Mouse (Mus musculus): ENCODE measurements around the gene Foxj1. TPM values are rescaled to one million over a fixed set of nuclear protein-coding genes. Genes with fewer than 3 reads are reported as not detected.

Foxj1 gene
- total RNA-seq, 1 experiment from 2014 or later = 0.15 TPM

- DNase-seq = no peak
Observed at GRCm38 (mm10) chr11:116305423-116305822, 29.8 kb downstream of the Foxj1 start.

DNA sequence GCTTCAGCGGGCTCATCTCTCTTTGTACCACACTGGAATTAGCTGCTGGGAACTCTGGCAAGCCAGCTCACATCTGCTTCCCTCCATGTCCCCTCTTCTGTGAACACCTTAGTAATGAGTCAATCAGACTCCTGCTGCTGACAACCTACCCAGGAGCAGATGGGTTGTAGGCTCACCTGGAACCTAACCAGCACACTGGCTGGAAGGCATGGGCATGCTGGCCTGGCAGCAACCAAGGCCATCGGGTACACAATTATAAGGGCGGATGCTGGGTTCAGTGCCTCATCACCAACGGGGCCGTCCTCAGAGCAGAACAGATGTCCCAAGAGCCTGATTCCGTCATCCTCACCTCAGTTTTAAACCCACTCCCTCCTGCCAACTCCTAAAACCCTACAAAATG lies 36.6 kb downstream of the Foxj1 start:
- DNase-seq = no peak

DNA sequence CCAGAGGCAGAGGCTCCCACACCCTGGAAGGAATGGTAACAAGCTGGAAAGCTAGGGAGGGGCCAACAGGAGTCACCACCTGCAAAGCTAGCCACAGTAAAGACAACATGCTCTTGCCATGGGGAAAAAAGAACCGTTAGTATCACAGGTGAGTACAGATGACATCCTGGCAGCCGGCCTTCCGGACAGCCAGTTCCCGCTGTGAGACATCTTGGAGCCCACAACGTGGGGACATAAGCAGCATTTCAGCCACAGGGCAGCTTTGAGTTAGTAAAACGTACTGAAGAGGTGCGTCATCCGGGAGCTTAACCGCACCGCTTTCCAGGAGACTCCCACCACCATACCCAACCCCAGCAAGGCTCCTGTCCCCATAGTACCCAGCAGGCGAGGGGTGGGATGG lies 37.0 kb downstream of the Foxj1 start:
- no peak for DNase-seq

DNA sequence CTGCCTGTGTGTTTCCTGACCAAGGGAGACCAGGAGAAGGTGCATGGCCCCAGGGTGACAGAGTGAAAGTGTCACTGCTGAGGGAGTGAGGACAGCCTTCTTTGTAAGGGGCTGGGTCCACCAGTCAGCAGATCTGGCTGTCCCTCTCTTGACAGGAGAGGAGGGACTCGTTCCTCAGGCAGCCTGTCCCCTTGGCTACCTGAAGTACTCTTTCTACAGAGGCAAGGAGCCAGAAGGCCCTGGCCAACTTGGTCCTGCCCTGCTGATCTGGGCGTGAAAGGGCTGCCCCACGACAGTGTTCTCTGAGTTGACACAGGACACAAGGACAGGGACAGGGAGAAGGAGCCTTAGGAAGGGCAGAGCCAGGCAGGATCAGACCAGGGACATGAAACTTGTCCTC lies 38.2 kb downstream of the Foxj1 start:
- DNase-seq = no peak

DNA sequence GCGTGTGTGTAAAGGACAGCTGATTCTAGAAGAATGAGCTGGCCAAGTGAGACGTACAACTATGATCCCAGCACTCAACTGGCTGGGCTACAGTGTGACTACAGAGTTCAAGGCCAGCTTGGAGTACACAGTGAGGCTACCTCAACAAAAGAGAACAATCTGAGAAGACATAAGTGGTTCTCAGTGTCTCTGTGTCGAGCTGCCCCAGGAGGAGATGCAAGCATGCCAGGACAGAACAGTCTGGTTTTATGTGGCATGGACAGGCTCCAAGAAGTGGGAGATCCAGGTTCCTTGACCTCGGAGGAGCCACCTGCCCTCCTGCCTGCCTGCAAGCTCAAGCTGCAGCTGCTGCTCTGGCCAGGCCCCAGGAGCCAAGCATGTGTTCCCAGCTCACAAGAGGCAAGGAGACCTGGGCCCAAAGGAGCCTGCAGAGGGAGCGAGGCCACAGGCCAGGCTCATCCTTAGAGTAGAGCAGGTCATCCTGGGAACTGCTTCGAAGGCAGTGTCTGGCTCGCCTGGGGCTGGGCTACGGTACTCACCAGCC lies 38.9 kb downstream of the Foxj1 start:
- DNase-seq = no peak

GRCm38 (mm10) chr11:116294319-116294718 lies 40.9 kb downstream of the Foxj1 start:
- DNase-seq = peak; percentile 48

GRCm38 (mm10) chr11:116293538-116294137 lies 41.6 kb downstream of the Foxj1 start:
- DNase-seq = no peak

DNA sequence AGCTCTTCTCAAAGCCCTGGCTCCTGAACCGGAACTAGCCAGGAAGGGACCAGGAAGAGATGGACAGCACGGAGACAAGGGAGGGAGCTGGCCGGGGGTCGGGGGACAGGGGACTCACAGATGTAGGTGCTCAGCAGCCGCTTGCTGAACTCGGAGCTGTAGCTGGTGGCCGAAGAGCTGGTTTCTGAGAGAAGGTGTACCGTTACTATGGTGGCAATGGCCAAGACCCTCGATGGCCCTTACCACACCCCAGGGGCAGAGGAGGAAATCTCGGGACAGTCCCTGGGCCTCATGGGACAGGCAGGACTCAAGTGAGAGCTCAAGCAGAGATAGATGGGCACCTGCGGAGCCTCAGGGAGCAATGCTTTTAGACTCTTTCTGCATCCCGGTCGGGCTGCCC lies 42.8 kb downstream of the Foxj1 start:
- no peak for DNase-seq

- no peak for DNase-seq
Observed at GRCm38 (mm10) chr11:116290556-116290955, 44.6 kb downstream of the Foxj1 start.

DNA sequence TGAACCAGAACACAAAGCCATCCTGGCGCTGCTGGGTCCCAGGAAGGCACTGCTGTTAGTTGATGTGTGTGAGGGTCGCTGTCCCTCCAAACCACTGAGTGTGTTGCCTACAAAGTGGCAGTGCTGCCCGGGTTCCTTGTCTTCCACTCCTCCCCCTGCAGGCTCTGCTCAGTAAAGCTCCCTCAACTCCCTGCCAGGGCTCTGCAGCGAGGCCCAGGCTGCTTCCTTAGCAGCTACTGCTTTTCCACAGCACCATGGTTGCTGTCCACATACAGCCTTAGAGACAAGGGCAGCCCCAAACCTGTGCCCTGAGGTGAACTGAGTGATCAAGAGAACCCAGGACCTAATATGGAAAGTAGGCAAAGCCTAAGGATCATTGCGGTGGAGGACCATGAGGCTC lies 47.8 kb downstream of the Foxj1 start:
- no peak for DNase-seq

- DNase-seq = no peak
Observed at GRCm38 (mm10) chr11:116285770-116286191, 49.4 kb downstream of the Foxj1 start.

GRCm38 (mm10) chr11:116283982-116284381 lies 51.2 kb downstream of the Foxj1 start:
- no peak for DNase-seq

GRCm38 (mm10) chr11:116282912-116283521 lies 52.2 kb downstream of the Foxj1 start:
- no peak for DNase-seq

- DNase-seq = no peak
Observed at GRCm38 (mm10) chr11:116282089-116282488, 53.1 kb downstream of the Foxj1 start.

DNA sequence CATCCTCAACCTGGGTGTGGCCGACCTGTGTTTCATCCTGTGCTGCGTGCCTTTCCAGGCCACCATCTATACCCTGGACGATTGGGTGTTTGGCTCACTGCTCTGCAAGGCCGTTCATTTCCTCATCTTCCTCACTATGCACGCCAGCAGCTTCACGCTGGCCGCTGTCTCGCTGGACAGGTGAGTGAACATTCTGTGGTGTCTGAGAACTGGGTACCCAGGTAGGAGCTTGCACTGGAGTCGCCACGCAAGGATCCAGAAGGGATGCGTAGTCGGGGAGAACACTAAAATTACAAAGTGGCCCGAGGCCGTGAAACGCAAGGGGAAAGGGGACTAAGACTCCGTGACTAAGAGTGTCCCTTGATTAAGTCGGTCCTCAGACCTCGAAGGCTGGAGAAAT lies 53.5 kb downstream of the Foxj1 start:
- DNase-seq = no peak

DNA sequence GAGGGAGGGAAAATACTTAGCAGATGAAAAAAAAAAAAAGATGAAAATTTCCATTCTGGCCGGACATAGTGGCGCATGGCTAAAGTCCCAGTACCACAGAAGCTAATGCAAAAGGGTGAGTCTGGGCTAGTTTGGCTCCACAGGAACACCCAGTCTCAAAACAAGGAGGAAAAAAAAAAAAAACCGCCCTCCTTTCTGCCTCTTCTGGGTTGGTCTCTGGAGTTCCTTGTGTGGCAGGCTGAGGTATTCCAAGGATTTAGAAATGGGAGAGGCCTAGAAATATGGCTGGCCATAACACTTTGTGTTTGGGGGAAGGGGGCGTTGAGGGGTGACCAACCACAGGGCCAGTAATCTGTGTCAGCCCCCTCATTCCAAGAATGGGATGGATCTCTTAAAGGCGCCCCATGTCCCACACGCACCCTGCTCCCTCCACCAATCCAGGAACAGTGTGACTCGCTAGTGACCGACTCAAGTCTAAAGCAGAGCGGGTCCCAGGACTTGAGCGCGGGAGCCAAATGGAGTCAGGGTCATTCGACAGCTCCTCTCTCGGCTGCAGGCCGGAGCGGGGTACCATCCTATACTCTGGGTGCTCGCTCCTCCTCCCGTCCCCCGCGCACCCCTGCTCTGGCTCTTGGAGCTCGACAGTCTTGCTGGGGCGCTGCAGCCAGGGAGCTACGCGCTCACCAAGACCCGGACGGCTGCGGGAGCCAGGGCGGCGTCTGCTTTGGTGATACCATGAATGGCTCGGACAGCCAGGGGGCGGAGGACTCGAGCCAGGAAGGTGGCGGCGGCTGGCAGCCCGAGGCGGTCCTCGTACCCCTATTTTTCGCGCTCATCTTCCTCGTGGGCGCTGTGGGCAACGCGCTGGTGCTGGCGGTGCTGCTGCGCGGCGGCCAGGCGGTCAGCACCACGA lies 54.2 kb downstream of the Foxj1 start, which contains the start of gene Galr2:
Gene Galr2, plus strand, starts transcription at position 189 of the 913 bp plus-strand sequence.
- no peak for DNase-seq

Other genes with a start within 250 kb of the Foxj1 start
- 189 and 195 TPM in 2 replicates for gene Wbp2, start 248.4 kb downstream of the Foxj1 start, total RNA-seq (2021)
- gene Trim47, start 208.2 kb downstream of the Foxj1 start, total RNA-seq (2021) = 17.1 and 20.2 TPM in 2 replicates
- 12.2 and 12.9 TPM in 2 replicates for gene Trim65, start 204.3 kb downstream of the Foxj1 start, total RNA-seq (2021)
- gene Mrpl38, start 196.5 kb downstream of the Foxj1 start, total RNA-seq (2021) = 86.5 and 103 TPM in 2 replicates
- 47.4 and 53.0 TPM in 2 replicates for gene Fbf1, start 167.2 kb downstream of the Foxj1 start, total RNA-seq (2021)
- 21.5 and 27.1 TPM in 2 replicates for gene Ten1, start 136.5 kb downstream of the Foxj1 start, total RNA-seq (2021)
- gene Acox1, start 136.4 kb downstream of the Foxj1 start, total RNA-seq (2021) = 182 and 184 TPM in 2 replicates
- gene Evpl, start 97.3 kb downstream of the Foxj1 start, total RNA-seq (2021) = 1.00 and 1.5 TPM in 2 replicates
- gene Srp68, start 61.2 kb downstream of the Foxj1 start, total RNA-seq (2021) = 68.1 and 70.9 TPM in 2 replicates
- not detected in 2 replicates for gene Galr2, start 54.5 kb downstream of the Foxj1 start, total RNA-seq (2021)
- gene Exoc7, start 28.2 kb downstream of the Foxj1 start, total RNA-seq (2021) = 53.6 and 77.1 TPM in 2 replicates
- gene Rnf157, start 77.6 kb upstream of the Foxj1 start, total RNA-seq (2021) = 8.5 and 8.9 TPM in 2 replicates
- 27.9 and 48.4 TPM in 2 replicates for gene Ubald2, start 98.7 kb upstream of the Foxj1 start, total RNA-seq (2021)
- gene Qrich2, start 130.8 kb upstream of the Foxj1 start, total RNA-seq (2021) = not detected in 2 replicates
- gene Prpsap1, start 158.8 kb upstream of the Foxj1 start, total RNA-seq (2021) = 112 TPM in 2 replicates
- 0.57 and 1.5 TPM in 2 replicates for gene Sphk1, start 195.5 kb upstream of the Foxj1 start, total RNA-seq (2021)
- gene Ube2o, start 246.0 kb upstream of the Foxj1 start, total RNA-seq (2021) = 32.7 and 34.1 TPM in 2 replicates